Mouse (Mus musculus) T-cell, adult 66 days (primary cell): Measurements from ENCODE around the gene Mark1. TPM values are rescaled to one million over a fixed set of nuclear protein-coding genes. Genes with fewer than 3 reads are reported as not detected.

Source experiments
- total RNA-seq, 2 experiments: library from RNA; stranded (reverse); gene quantifications; 3 replicates in 1 of 2; 4 replicates in 1 of 2; pipeline ENCODE4 v1.2.4; 2023

Mark1 gene
- total RNA-seq, result not detected

DNA sequence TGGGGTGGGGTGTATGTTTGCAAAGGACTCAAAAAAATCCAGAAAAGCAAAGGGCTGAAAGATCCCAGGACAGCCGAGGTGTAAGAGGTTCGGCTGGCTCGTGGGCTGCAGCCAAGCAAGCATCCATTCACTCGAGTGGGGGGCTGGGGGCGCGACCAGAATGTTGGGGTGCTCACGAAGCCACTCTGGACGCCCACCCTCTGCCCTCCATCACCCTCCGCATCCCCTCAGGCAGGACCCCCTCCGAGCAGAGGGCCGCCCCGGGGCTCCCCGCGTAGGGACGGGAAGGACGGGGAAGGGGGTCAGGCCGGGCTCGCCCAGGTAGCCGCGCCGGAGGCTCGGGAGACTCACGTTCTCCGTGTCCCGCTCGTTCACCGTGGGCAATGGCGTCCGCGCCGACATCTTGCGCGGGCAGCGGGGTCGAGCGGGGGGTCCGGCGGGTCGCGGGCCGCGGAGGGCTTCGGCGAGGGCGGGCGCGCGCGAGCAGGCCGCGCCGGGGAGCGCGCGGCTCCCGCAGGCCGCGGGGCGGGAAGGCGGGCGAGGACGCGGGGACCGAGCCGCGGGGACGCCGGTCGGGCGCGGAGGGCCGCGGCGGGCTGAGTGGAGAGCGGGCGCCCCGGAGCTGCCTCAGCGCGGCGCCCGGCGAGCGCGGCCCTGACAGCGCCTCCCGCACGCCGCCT is at the start of gene Mark1:
Mark1 (minus strand) TSS at position 500 of the 680 bp plus-strand sequence.

DNA sequence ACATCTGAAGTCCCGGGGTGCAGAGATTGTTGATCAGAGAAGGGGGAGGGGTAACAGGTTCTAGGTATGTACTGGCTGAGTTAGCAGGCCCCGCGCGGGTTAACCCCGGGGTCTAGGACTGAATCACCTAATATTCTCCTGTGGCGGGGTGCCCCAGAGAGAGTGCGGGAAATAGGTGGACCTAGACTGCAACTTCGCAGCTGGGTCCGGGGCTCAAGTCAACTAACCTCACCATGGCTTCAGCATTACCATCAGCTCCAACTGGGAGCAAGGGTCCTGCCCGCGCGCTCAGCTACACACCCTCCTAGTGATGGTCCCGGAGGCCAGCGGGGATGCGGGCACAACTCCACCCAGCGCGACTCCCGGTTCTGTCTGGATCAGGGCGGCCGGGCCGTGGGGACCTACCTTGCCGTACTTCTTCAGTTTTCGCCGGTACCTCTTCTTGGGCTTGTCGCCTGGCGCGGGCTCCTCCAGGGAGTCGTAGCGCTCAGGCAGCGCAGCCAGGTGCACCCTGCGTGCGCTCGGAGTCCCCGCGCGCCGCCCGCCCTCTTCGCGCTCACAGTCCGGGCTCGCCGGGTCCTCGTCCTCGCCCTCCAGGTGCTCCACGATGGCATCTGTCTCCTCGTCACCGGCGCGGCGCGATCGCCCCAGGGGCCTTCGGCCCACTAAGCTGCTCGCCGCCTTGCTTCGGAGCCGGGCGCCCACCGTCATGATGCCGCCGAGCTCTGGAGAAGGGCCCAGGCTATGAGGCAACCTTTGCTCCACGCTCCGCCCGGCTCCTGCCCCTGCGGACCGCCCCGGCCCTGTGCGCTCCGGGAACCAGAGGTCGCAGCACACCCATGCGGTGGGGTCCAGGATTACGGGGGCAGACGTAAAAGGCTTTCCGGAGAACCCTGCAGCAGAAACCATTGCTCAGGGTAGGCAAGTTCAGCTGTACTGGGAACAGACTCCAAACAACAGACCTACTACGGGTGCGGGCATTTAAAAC is 116.8 kb downstream of the Mark1 start, which contains the start of gene C130074G19Rik:
C130074G19Rik (minus strand) TSS at position 938 of the 988 bp plus-strand sequence.

Other genes with a start within 250 kb of the Mark1 start
- gene Marc1, start 188.3 kb downstream of the Mark1 start, total RNA-seq, result under 1 TPM; 0.52 to 0.77 TPM
- gene Marc2, start 153.1 kb downstream of the Mark1 start, total RNA-seq, result 100 to 1,000 TPM; 140 to 153 TPM
- not detected for gene C130074G19Rik, start 116.4 kb downstream of the Mark1 start, total RNA-seq
- gene Rab3gap2, start 204.5 kb upstream of the Mark1 start, total RNA-seq, result 10 to 100 TPM; 41.9 to 49.0 TPM